Mouse (Mus musculus) hindbrain, embryonic 11.5 days (tissue): ENCODE data around the gene Nfxl1. TPM values are rescaled to one million over a fixed set of nuclear protein-coding genes. Genes with fewer than 3 reads are reported as not detected.

ENCODE experiments used
- ATAC-seq: fragments of 200-750 bp; cut with Nextera tagmentation; 2 replicates; pipeline ENCODE4 v1.8.0; 2017; ENCODE audit warnings: mild to moderate bottlenecking, moderate TSS enrichment, moderate library complexity; ENCODE audit not compliant: low FRiP score
- DNase-seq: peaks from one replicate; pipeline ENCODE4 v3.0.0-alpha.2; 2015; ENCODE audit warnings: low spot score
- H3K27ac ChIP-seq: fragments of 300-500 bp; sonication (generic); 2 replicates; pipeline ENCODE4 v1.5.1; 2014; ENCODE audit warnings: mild to moderate bottlenecking, low read depth, low read length
- H3K27me3 ChIP-seq: fragments of 300-500 bp; sonication (generic); 2 replicates; pipeline ENCODE4 v1.6.1; 2014; ENCODE audit warnings: mild to moderate bottlenecking, low read length, moderate library complexity, mixed read lengths; ENCODE audit not compliant: control insufficient read depth, insufficient read depth
- H3K36me3 ChIP-seq: fragments of 300-500 bp; sonication (generic); 2 replicates; pipeline ENCODE4 v1.6.1; 2014; ENCODE audit warnings: mild to moderate bottlenecking, low read length, moderate library complexity, mixed read lengths; ENCODE audit not compliant: control insufficient read depth, insufficient read depth
- H3K4me1 ChIP-seq: fragments of 300-500 bp; sonication (generic); replicated peaks from 2 replicates; pipeline ENCODE4 v1.6.1; 2014; ENCODE audit warnings: low read length, mixed read lengths; ENCODE audit not compliant: control insufficient read depth, insufficient read depth
- H3K4me2 ChIP-seq: fragments of 300-500 bp; sonication (generic); replicated peaks from 2 replicates; pipeline ENCODE4 v1.6.1; 2014; ENCODE audit warnings: mild to moderate bottlenecking, low read depth, low read length
- H3K4me3 ChIP-seq: fragments of 300-500 bp; sonication (generic); 2 replicates; pipeline ENCODE4 v1.5.1; 2014; ENCODE audit warnings: low read depth, low read length
- H3K9ac ChIP-seq: fragments of 300-500 bp; sonication (generic); 2 replicates; pipeline ENCODE4 v1.6.1; 2014; ENCODE audit warnings: low read depth, low read length
- H3K9me3 ChIP-seq: fragments of 300-500 bp; sonication (generic); 2 replicates; pipeline ENCODE4 v1.6.1; 2016; ENCODE audit warnings: low read length; ENCODE audit not compliant: control insufficient read depth
- WGBS: fragments of 180-500 bp; shearing (Covaris S2); extraction: QIAGEN DNeasy Blood & Tissue Kit; methylation state at CpG from one replicate; pipeline ENCODE4 v1.1.7; 2014; 5-methylcytosine and 5-hydroxymethylcytosine counted together
- polyA plus RNA-seq: library from polyadenylated mRNA; unstranded; fragments of >200 nt; fragmentation: Nextera tagmentation; extraction: Ambion mirVana; gene quantifications from 2 replicates; pipeline ENCODE4 v1.2.1, GENCODE M21; 2014

Nfxl1 gene
- polyA plus RNA-seq, 1 experiment from 2014 or later = 26.0 TPM

DNA sequence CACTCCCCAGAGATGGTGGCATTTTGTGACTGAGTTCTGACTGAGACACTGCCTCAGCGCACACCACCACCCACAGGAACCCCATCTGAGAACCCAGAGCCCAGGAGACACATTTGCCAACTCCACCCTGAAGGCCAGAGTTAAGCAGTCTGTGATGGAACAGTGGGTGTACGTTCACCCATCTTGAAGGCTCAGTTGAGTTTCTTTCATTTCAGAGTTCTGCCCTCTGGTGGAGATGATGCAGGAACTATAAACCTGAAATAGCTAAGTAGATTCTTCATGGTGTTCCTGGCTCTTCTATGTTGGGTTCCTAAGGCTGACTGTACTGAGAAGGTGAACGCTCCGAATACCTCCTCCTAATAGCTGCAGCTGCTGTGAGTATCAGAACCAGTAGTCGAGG is 53.7 kb downstream of the Nfxl1 start:
- ATAC-seq = no peak

DNA sequence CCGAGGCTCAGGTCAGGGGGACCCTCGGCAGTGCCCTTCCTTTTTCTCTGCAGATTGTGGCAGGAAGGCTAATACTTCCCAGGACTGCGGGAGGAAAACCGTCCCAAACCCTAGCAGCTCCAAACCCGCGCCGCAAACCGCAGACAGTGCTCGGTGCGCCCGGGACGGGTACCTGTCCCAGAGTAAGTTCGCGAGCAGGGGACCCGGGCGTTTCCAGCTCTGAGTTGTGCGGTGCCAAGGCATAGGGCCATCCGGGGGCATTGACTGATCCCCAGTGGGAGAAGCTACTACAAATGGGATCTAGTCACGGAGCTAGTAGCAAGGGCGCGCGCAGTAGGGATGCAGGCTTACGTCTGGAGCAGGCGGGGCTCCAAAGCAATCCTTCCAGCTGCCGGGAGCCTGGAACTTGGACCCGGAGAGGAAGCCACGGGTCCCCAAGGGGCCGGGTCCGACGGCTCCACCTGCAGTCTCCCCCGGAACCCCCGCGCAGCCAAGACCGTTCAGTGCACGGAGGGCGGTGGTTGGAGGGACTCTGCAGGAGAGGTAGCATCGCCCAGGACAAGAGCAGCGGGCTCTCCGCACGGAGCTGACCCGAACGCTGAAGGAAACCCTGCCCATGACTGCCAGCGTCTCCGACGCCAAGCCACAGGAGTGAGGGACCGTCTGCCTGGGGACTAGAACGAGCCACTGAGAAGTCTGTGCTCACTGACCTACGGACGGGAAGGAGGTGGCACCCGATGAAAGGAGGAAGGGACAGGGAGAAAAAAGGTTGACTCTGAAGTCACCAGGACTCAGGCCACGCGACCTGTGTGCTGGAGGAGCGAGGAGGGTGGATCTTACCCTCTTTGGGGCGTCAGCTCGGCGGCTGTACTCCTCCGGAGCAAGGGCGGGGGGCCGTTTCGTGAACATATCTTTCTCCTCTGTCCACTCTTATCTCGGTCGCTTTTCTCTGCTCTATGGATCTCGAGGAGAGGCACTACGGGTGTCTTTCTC is 55.7 kb downstream of the Nfxl1 start, which contains the start of gene Corin:
TSS of gene Corin (minus strand) at position 943 of the 993 bp plus-strand sequence.
- peaks cover 3% of the 10 kb centered on the region; the same call in 1 of the 2 replicates for H3K4me1 ChIP-seq

More for the DNA sequence above, 53.7 kb downstream of the Nfxl1 start:
- Histone ChIP-seq H3K27me3 (peaks cover 25% of the 10 kb centered on the region), H3K4me3 (no peak overlapping the region), H3K36me3 (no peaks in the 10 kb centered on the region), H3K4me1 (peaks cover 3% of the 10 kb centered on the region; the same call in 1 of the 2 replicates), H3K9me3 (no peaks in the 10 kb centered on the region), H3K4me2 (no peak overlapping the region), H3K9ac (no peak overlapping the region), H3K27ac (no peak overlapping the region)
- DNase-seq = peak; percentile 29
- 82% methylated on average over 5 of the region's 5 CpGs for WGBS

DNA sequence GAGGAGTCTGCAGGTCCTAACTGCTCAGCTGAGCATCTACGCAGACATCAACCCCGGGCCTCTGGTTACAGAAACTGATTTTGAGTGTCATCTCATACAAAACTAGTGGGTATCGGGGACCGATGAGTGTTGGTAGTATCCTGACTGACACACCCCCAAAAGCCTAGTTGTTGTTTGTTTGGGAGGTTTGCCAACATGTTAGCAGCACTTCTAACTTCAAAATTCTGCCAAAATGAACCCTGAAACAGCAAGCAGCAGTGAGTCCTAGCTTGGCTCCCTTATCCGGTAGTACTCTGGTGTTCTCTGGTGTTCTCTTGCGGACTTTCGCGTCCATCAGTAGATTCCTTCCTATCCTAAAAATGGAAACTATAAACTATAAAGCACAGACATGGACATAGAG is 56.7 kb downstream of the Nfxl1 start:
- WGBS = 71% methylated on average over 8 of the region's 8 CpGs
- Histone ChIP-seq H3K9ac (no peak overlapping the region), H3K4me3 (no peak overlapping the region), H3K27ac (no peak overlapping the region), H3K4me1 (peaks cover 3% of the 10 kb centered on the region; the same call in 1 of the 2 replicates), H3K9me3 (no peaks in the 10 kb centered on the region), H3K27me3 (peaks cover 25% of the 10 kb centered on the region), H3K4me2 (no peak overlapping the region), H3K36me3 (no peaks in the 10 kb centered on the region)
- ATAC-seq (no peak), DNase-seq (no peak)

More for the DNA sequence above, 55.7 kb downstream of the Nfxl1 start, which contains the start of gene Corin:
- ATAC-seq (peak; percentile 38), DNase-seq (peak; percentile 43)
- 2% methylated on average over 64 of the region's 64 CpGs for WGBS
- Histone ChIP-seq H3K4me2 (peak within 1 kb of the TSS; percentile 64), H3K9ac (peak within 1 kb of the TSS; percentile 25; the same call in 1 of the 2 replicates), H3K36me3 (no peaks in the 10 kb centered on the region), H3K4me3 (peak within 1 kb of the TSS; percentile 39), H3K27me3 (peaks cover 25% of the 10 kb centered on the region), H3K27ac (no peak within 1 kb of the TSS), H3K9me3 (no peaks in the 10 kb centered on the region)

DNA sequence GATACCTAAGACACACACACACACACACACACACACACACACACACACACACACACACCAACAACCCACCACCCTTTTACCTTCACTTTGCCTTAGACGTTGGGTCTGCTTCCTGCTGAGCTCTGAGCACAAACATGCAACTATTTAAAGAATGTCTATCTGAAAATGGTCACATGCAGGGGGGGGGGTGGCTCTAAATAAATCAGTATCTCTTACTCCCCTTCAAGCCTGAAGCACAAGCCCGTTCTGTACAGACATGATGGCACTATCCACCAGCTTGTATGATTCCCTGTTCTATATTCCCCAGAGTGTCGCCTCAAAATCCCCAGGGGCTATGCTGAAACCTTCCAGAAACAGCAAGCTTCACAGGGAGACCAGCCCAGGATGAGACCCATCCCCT is 57.7 kb downstream of the Nfxl1 start:
- 57% methylated on average over 3 of the region's 3 CpGs for WGBS
- Histone ChIP-seq H3K4me1 (peaks cover 3% of the 10 kb centered on the region; the same call in 1 of the 2 replicates), H3K9ac (no peak overlapping the region), H3K4me3 (no peak overlapping the region), H3K9me3 (no peaks in the 10 kb centered on the region), H3K27me3 (peaks cover 25% of the 10 kb centered on the region), H3K36me3 (no peaks in the 10 kb centered on the region), H3K27ac (no peak overlapping the region), H3K4me2 (no peak overlapping the region)
- DNase-seq (no peak), ATAC-seq (no peak)

DNA sequence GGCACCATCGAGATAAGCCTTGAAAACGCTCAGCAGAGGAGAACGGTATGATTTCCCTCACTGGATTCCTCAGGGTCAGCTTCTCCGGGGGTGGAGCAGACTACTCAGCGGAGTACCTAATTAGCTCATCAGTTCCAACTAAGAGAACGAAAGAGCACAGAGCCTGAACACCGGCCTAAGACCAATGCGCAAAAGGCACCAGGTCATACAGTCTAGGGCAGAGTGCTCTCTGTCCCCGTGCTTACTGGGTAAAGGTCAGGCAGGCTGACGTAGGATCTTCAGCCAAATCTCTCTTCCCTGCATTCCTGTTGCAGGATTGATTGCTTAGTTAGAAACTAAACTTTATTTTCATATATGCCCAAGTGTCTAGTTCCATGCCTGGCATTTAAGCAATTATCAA is 61.2 kb downstream of the Nfxl1 start:
- Histone ChIP-seq H3K27ac (no peak overlapping the region), H3K27me3 (peaks cover 7% of the 10 kb centered on the region), H3K4me1 (no peaks in the 10 kb centered on the region), H3K9me3 (no peaks in the 10 kb centered on the region), H3K36me3 (no peaks in the 10 kb centered on the region), H3K4me2 (no peak overlapping the region), H3K4me3 (no peak overlapping the region), H3K9ac (no peak overlapping the region)
- DNase-seq (no peak), ATAC-seq (no peak)
- WGBS = 82% methylated on average over 10 of the region's 10 CpGs

DNA sequence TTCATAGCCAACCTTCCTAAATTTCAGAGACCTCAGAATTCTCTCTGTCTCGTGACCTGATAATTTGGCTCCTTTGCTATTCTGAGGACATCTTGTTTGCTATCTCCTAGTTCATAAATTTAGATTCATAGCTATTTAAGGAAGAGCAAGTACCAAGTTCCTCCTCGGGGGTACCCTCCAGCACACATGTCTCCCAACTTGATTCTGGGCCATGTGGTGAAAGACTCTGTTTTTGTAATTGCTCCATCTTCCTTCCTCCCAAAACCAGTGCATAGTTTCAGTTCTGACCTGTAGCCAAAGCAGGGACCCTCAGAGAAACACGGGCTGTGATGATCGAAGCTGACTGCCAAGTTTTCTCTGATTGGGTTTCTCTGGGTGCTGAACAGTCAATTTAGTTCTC is 62.7 kb downstream of the Nfxl1 start:
- no peaks in the 10 kb centered on the region for H3K4me1 ChIP-seq
- H3K36me3 ChIP-seq = no peaks in the 10 kb centered on the region
- ATAC-seq = no peak
- no peak overlapping the region for H3K27ac ChIP-seq
- no peak overlapping the region for H3K9ac ChIP-seq
- no peak overlapping the region for H3K4me3 ChIP-seq
- 85% methylated on average over 4 of the region's 4 CpGs for WGBS
- H3K27me3 ChIP-seq = no peaks in the 10 kb centered on the region
- H3K9me3 ChIP-seq = no peaks in the 10 kb centered on the region
- DNase-seq = no peak
- H3K4me2 ChIP-seq = no peak overlapping the region

DNA sequence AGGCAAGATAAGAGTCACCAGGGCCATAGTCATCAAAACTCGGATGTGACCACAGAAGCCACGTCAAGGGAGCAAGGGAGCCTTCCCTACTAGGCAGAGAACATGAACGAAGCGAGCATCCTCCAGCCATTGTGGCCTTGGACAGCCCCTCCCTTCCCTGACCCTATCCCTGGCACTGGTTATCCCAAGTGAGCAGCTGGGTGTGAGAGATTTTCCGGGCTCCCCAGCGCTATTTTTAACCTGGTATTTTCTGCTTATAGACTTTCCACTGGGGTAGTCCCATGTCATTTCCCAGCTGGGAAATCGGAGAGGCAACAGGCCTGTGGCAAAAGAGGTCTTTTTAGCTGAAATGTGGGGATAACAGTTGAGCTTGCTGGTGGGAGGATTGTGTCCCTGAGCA is 65.6 kb downstream of the Nfxl1 start:
- Histone ChIP-seq H3K4me2 (no peak overlapping the region), H3K9ac (no peak overlapping the region), H3K4me1 (no peaks in the 10 kb centered on the region), H3K36me3 (no peaks in the 10 kb centered on the region), H3K4me3 (no peak overlapping the region), H3K27me3 (no peaks in the 10 kb centered on the region), H3K9me3 (no peaks in the 10 kb centered on the region), H3K27ac (no peak overlapping the region)
- ATAC-seq (no peak), DNase-seq (no peak)
- 83% methylated on average over 7 of the region's 7 CpGs for WGBS

DNA sequence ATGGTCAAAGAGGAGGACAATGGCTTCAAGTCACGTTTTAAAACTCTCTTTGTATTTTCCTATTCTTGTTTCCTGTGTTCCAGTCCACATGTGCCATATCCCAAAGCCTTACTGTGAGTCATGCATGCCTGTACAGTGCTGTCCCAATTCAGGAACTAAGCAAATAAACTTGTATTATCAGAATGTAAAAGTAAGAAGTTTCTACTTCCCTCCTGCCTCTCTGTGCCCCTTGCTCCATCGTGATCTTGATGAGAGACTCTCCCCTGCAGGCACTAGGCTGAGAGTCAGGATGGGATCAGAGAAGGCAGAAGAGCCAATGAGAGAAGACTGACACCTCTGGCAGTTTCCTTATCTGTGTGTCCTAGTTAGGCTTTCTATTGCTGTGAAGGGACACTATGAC is 68.3 kb downstream of the Nfxl1 start:
- no peak for ATAC-seq
- WGBS = 79% methylated on average over 2 of the region's 2 CpGs
- Histone ChIP-seq H3K27me3 (no peaks in the 10 kb centered on the region), H3K9ac (no peak overlapping the region), H3K9me3 (no peaks in the 10 kb centered on the region), H3K27ac (no peak overlapping the region), H3K4me3 (no peak overlapping the region), H3K36me3 (no peaks in the 10 kb centered on the region), H3K4me2 (no peak overlapping the region), H3K4me1 (no peaks in the 10 kb centered on the region)
- DNase-seq = no peak

DNA sequence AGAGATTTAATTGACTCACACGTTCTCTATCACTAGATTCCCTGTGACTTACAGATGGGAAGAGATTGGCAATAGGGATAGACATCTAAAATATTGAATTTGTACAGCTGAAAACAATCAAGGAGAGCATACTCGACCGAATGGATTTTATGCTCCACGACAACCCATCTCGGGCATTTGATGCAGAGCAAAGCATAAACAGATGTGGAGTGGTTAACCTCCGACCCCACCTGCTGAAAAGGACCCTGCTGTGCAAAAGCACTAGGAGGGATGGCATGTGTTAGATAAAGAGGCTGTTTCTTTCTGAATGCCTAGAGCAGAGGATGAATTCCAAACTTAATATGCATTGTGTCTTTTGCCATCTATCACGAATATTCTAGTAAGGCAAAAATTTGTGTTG is 79.0 kb downstream of the Nfxl1 start:
- 29% methylated on average over 7 of the region's 7 CpGs for WGBS
- Histone ChIP-seq H3K27me3 (no peaks in the 10 kb centered on the region), H3K9ac (no peak overlapping the region), H3K4me2 (no peak overlapping the region), H3K4me3 (no peak overlapping the region), H3K9me3 (no peaks in the 10 kb centered on the region), H3K27ac (no peak overlapping the region), H3K4me1 (no peaks in the 10 kb centered on the region), H3K36me3 (no peaks in the 10 kb centered on the region)
- peak; percentile 27 for DNase-seq
- no peak for ATAC-seq
